Mouse (Mus musculus) CH12.LX (cell line): ENCODE measurements around the gene Hoxd3.

Source experiments
- RCOR1 ChIP-seq: conservative IDR thresholded peaks from 2 replicates; pipeline ENCODE4 v1.6.1; 2012; ENCODE audit warnings: low read depth, mild to moderate bottlenecking, inconsistent platforms, low read length, improper control_type of control experiment
- UBTF ChIP-seq: IDR thresholded peaks from 2 replicates; pipeline ENCODE4 v1.6.1; 2012; ENCODE audit warnings: low read depth, mild to moderate bottlenecking, inconsistent platforms, low read length, improper control_type of control experiment, moderate library complexity

- TF ChIP-seq UBTF: no peak
- no peak for TF ChIP-seq RCOR1
These were observed 10.2 kb downstream of the Hoxd3 start for GRCm38 (mm10) chr2:74721882-74722281.
